Mouse (Mus musculus): ENCODE data around the gene Dhx32. TPM values are rescaled to one million over a fixed set of nuclear protein-coding genes. Genes with fewer than 3 reads are reported as not detected.
A peak's percentile ranks its signal among the peaks of the same experiment; 100 is the strongest.
"Not testable (repeated sequence)": the region's sequence is repeated elsewhere in the genome, so short reads cannot be mapped to it uniquely, and the experiment has no call there.

The Dhx32 gene
- total RNA-seq, 1 experiment from 2014 or later, result 36.3 TPM

DNA sequence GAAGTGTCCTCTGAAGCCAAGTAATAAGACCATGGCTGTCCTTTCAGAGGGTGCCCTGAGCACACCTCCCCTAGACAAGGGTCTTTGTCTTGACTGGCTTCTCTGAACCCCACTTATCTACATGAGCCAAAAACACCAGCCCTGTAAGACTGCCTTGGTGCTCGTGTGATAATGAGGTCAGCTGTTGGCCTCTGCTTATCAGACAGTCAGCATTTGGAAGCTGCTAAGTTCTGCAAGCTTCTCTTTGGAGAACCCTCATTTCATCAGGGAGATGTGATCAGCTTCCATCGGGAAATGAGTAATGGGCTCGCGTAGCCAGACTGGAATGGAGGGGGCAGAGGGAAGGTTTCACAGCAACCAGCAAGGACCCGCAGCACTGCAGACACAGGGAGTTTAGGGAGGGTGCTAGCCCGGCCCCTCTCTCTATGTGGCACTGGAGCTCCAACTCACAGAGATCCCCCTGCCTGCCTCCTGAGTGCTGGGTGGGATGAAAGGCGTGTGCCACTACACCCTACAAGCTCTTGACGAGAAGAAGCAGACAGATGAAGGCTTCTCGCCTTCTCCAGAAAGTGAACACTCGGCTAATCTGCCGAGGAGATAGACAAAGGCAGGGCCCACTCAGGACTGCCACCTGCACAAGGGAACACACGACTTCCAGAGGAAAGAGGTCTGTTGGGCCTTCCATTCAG is 84.4 kb downstream of the Dhx32 start:
- ATAC-seq (replicated peaks in 1 of 2; ENCODE audit: insufficient read depth in 1 of 2, low FRiP score in 2 of 2, low TSS enrichment in 1 of 2, low read depth in 1 of 2, poor library complexity in 2 of 2, severe bottlenecking in 2 of 2), result no peak; a peak in 1 of 4 replicates

- not testable (repeated sequence) for ATAC-seq (replicated peaks in 1 of 2; ENCODE audit: insufficient read depth in 1 of 2, low FRiP score in 2 of 2, low TSS enrichment in 1 of 2, low read depth in 1 of 2, poor library complexity in 2 of 2, severe bottlenecking in 2 of 2)
Observed at GRCm38 (mm10) chr7:133685644-133686043, 96.9 kb downstream of the Dhx32 start.

GRCm38 (mm10) chr7:133684701-133685100 is 97.8 kb downstream of the Dhx32 start:
- ATAC-seq (replicated peaks in 1 of 2; ENCODE audit: insufficient read depth in 1 of 2, low FRiP score in 2 of 2, low TSS enrichment in 1 of 2, low read depth in 1 of 2, poor library complexity in 2 of 2, severe bottlenecking in 2 of 2), result peak; percentile 37 to 55; a peak in 3 of 4 replicates

- ATAC-seq (replicated peaks in 1 of 2; ENCODE audit: insufficient read depth in 1 of 2, low FRiP score in 2 of 2, low TSS enrichment in 1 of 2, low read depth in 1 of 2, poor library complexity in 2 of 2, severe bottlenecking in 2 of 2), result no peak
Observed at GRCm38 (mm10) chr7:133684110-133684509, 98.4 kb downstream of the Dhx32 start.

GRCm38 (mm10) chr7:133683626-133684025 is 98.9 kb downstream of the Dhx32 start:
- ATAC-seq (replicated peaks in 1 of 2; ENCODE audit: insufficient read depth in 1 of 2, low FRiP score in 2 of 2, low TSS enrichment in 1 of 2, low read depth in 1 of 2, poor library complexity in 2 of 2, severe bottlenecking in 2 of 2), result no peak

DNA sequence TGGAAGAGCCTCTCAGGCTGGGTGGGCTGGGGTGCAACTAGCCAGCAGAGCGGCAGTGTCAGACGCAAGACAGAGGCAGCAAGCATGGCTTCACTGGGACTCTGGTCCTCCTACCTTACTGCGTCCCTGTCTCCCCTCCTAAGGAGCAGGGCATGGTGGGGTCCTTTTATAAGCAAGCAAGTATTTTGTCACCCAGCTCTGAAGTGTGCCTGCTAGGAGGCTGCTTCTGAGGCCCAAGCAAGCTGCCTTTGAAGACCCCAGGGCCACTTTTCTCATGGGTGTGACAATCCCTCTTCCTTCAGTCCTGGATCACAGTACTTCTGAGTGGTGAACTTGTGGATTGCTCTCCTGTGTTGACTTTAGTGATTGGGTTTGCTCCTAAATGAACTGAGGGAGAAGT is 102.6 kb downstream of the Dhx32 start, which contains the start of gene Mmp21:
TSS of gene Mmp21 (minus strand) at position 101 of the 400 bp plus-strand sequence.
- ATAC-seq (replicated peaks in 1 of 2; ENCODE audit: insufficient read depth in 1 of 2, low FRiP score in 2 of 2, low TSS enrichment in 1 of 2, low read depth in 1 of 2, poor library complexity in 2 of 2, severe bottlenecking in 2 of 2), result no peak

- ATAC-seq (replicated peaks in 1 of 2; ENCODE audit: insufficient read depth in 1 of 2, low FRiP score in 2 of 2, low TSS enrichment in 1 of 2, low read depth in 1 of 2, poor library complexity in 2 of 2, severe bottlenecking in 2 of 2), result no peak
Observed at GRCm38 (mm10) chr7:133679439-133679838, 103.1 kb downstream of the Dhx32 start.

DNA sequence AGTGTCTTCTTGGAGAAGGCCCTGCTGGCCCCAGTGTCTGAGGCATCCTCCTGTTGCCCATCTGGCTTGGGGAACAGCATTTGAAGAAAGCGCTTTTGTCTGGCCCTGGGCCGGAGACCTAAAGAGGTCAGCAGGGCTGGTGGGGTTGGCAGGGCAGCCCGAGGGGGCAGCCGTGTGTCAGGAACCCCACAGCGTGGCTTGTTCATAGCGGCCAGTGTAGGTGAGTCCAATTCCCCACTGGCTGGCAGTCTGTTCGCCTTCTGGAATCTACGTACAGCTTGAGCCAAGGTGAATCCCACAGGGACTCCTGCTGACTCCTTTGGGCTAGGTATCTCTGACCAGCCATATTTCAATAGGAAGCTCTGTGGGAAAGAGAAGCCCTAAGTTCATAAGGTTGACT is 103.8 kb downstream of the Dhx32 start:
- no peak for ATAC-seq (replicated peaks in 1 of 2; ENCODE audit: insufficient read depth in 1 of 2, low FRiP score in 2 of 2, low TSS enrichment in 1 of 2, low read depth in 1 of 2, poor library complexity in 2 of 2, severe bottlenecking in 2 of 2)

- ATAC-seq (replicated peaks in 1 of 2; ENCODE audit: insufficient read depth in 1 of 2, low FRiP score in 2 of 2, low TSS enrichment in 1 of 2, low read depth in 1 of 2, poor library complexity in 2 of 2, severe bottlenecking in 2 of 2), result no peak
Observed at GRCm38 (mm10) chr7:133676002-133676401, 106.5 kb downstream of the Dhx32 start.

Other genes starting within 250 kb of the Dhx32 start
- not detected in 2 replicates for gene Tex36, start 180.6 kb downstream of the Dhx32 start, total RNA-seq (2017)
- gene Edrf1, start 145.2 kb downstream of the Dhx32 start, total RNA-seq (2017), result 20.3 and 33.4 TPM in 2 replicates
- not detected in 2 replicates for gene Mmp21, start 102.7 kb downstream of the Dhx32 start, total RNA-seq (2017)
- 83.5 and 114 TPM in 2 replicates for gene Bccip, start 73.4 kb downstream of the Dhx32 start, total RNA-seq (2017)
- 10.8 and 17.8 TPM in 2 replicates for gene Uros, start 72.7 kb downstream of the Dhx32 start, total RNA-seq (2017)
- gene Fank1, start 5.9 kb downstream of the Dhx32 start, total RNA-seq (2017), result not detected in 2 replicates